Mouse (Mus musculus) kidney, adult 2 months (tissue): Measurements from ENCODE around the gene Crocc2. TPM values are rescaled to one million over a fixed set of nuclear protein-coding genes. Genes with fewer than 3 reads are reported as not detected.

Experiments
- DNase-seq: peaks from one replicate; pipeline ENCODE4 v3.0.0; 2021
- H3K27ac ChIP-seq: fragments of 200-500 bp; 2 replicates; pipeline ENCODE4 v1.5.1; 2012; ENCODE audit warnings: low read depth, low read length, control low read depth, inconsistent platforms; ENCODE audit not compliant: insufficient read depth
- H3K27me3 ChIP-seq: fragments of 200-500 bp; replicated peaks from 2 replicates; pipeline ENCODE4 v1.6.1; 2012; ENCODE audit warnings: mild to moderate bottlenecking, moderate library complexity, low read length, inconsistent platforms; ENCODE audit not compliant: control insufficient read depth, insufficient read depth
- H3K36me3 ChIP-seq: fragments of 200-500 bp; 2 replicates; pipeline ENCODE4 v1.6.1; 2012; ENCODE audit warnings: mild to moderate bottlenecking, moderate library complexity, low read length, inconsistent platforms; ENCODE audit not compliant: control insufficient read depth, insufficient read depth
- H3K4me1 ChIP-seq: fragments of 200-500 bp; 2 replicates; pipeline ENCODE4 v1.6.1; 2011; ENCODE audit warnings: low read length; ENCODE audit not compliant: control insufficient read depth, insufficient read depth
- H3K4me3 ChIP-seq: fragments of 200-500 bp; 2 replicates; pipeline ENCODE4 v1.5.1; 2011; ENCODE audit warnings: mild to moderate bottlenecking, low read depth, low read length, control low read depth; ENCODE audit not compliant: insufficient read depth
- CTCF ChIP-seq: fragments of 200-500 bp; conservative IDR thresholded peaks from 2 replicates; pipeline ENCODE4 v1.5.1; 2011; ENCODE audit warnings: low read depth, mild to moderate bottlenecking, control low read depth, low read length, moderate library complexity, mixed read lengths; ENCODE audit not compliant: insufficient read depth, insufficient read length
- POLR2A ChIP-seq: fragments of 200-500 bp; IDR thresholded peaks from one replicate; pipeline ENCODE4 v1.6.1; 2011; ENCODE audit warnings: low read depth, low read length, control low read depth
- WGBS: fragments of 180-500 bp; shearing (Covaris S2); methylation state at CpG from one replicate; pipeline ENCODE4 v1.1.7; 2018; 5-methylcytosine and 5-hydroxymethylcytosine counted together
- polyA plus RNA-seq: library from polyadenylated mRNA; depleted of rRNA; stranded (reverse); fragments of >200 nt; gene quantifications from 2 replicates; pipeline ENCODE4 v1.2.3, GENCODE M21; 2012

Crocc2 gene
- polyA plus RNA-seq, 1 experiment = 0.03 TPM

DNA sequence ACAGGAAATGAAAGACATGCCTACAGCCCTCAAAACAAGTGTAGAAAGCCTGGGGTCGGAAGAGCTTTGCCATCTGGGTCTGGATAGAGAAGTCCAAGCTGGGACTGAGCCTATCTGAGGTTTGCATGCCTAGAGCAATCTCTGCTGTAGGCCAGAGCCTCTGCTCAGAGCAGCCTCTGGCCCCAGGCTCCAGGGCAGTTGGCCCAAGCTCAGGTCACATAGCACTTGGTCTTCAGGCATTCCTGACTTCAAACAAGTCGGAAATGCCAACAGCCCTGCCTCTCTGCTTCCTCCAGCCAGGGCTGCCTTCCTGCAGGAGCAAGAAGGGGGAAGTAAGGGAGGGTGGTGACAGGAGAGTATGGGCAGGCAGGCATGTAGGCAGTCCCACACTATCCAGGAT lies 77.4 kb downstream of the Crocc2 start:
- Histone ChIP-seq H3K36me3 (no peaks in the 10 kb centered on the region), H3K27ac (peak overlapping the region; percentile 20; the same call in 1 of the 2 replicates), H3K4me1 (peaks cover 9% of the 10 kb centered on the region), H3K27me3 (no peaks in the 10 kb centered on the region), H3K4me3 (no peak overlapping the region)
- peak; percentile 58 for DNase-seq
- 47% methylated on average over 2 of the region's 2 CpGs for WGBS
- TF ChIP-seq POLR2A (no peak), CTCF (no peak)

DNA sequence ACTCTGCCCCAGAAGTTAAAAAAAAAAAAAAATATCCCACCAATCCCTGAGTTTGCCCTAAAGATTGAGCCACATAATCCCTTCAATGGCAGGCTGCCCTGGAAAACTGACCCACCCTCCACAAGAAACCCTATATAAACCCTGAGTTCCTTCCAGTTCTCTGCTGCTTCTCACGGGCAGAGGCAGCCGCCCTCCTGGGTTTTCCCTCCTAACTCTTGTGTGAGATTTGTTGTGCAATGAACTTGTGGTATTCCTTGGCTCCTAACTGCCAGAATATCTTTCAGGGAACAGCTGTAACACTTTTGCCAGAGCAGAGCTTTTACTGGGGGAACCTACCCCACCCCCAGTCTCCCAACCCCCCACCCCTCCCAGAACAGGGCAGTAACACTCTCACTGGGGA lies 84.1 kb downstream of the Crocc2 start:
- H3K36me3 ChIP-seq = no peaks in the 10 kb centered on the region
- H3K4me3 ChIP-seq = no peak overlapping the region
- DNase-seq = no peak
- 0 out of 2 replicates have a peak, but pooled peaks cover 2% of the 10 kb centered on the region for H3K4me1 ChIP-seq
- no peaks in the 10 kb centered on the region for H3K27me3 ChIP-seq
- WGBS = 60% methylated on average over 2 of the region's 2 CpGs
- TF ChIP-seq CTCF (no peak), POLR2A (no peak)
- no peak overlapping the region for H3K27ac ChIP-seq

DNA sequence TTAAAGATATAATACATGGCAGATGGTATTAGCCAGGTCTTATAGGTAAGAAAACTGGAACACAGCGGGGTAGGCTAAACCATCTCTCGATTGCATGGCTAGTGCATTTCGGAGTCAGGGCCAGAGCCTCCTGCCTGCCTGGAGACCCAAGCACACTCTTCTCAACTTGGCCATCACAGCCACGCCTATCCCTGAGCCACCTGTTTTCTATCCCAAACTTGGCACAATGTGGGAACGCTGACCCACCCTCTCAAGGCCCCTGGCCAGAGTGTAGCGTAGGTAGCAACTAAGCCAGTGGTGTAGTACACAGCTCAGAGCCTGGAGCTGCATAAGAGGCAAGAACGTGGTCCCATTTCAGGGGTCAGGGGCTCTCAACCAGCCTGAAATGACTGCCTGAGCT lies 87.2 kb downstream of the Crocc2 start:
- DNase-seq = no peak
- 92% methylated on average over 7 of the region's 7 CpGs for WGBS
- no peak for TF ChIP-seq POLR2A
- no peak for TF ChIP-seq CTCF
- Histone ChIP-seq H3K36me3 (no peaks in the 10 kb centered on the region), H3K4me1 (0 out of 2 replicates have a peak, but pooled peaks cover 2% of the 10 kb centered on the region), H3K27ac (no peak overlapping the region), H3K27me3 (no peaks in the 10 kb centered on the region), H3K4me3 (no peak overlapping the region)

DNA sequence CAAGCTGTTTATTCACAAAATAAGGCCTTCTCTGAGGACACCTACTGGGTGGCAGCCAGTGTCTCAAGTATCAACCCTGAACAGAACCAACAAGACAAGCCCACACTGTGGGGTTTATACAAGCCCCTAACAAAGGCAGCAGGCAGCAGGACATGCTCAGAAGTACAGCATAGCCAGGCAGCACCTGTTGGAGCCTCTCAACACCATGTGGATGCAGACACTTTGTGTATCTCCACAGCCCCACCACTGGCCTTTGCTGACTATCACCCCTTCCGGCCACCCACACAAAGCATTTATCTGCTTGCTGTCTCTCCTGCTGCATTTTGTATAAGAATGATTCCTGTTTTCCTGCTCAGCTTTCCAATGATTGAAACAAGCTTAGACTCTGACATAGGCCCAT lies 89.0 kb downstream of the Crocc2 start:
- Histone ChIP-seq H3K27me3 (no peaks in the 10 kb centered on the region), H3K4me1 (0 out of 2 replicates have a peak, but pooled peaks cover 2% of the 10 kb centered on the region), H3K27ac (no peak overlapping the region), H3K4me3 (no peak overlapping the region), H3K36me3 (no peaks in the 10 kb centered on the region)
- TF ChIP-seq POLR2A = no peak
- no peak for TF ChIP-seq CTCF
- DNase-seq = no peak
- WGBS = 89% methylated on average over 1 of the region's 1 CpGs

DNA sequence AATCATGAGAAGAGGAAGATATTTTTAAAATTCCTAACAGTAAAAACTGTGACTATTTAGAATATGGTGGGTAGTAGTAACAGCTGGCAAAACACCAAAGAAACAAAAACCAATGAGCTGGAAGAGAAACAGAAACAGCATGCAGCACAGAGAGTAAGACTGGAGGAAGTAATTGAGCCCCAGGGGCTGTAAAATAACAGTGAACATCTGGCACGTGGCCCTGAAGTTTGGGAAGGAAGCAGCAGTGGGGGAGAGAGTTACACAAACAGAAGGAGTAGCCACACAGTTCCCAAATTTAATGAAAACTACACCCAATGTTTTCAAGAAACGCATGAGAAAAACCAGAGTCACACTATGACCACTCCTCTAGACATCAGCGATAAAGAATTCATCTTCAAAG lies 98.7 kb downstream of the Crocc2 start:
- TF ChIP-seq POLR2A = no peak
- TF ChIP-seq CTCF = no peak
- Histone ChIP-seq H3K27me3 (no peaks in the 10 kb centered on the region), H3K4me1 (no peaks in the 10 kb centered on the region), H3K4me3 (no peak overlapping the region), H3K27ac (no peak overlapping the region), H3K36me3 (no peaks in the 10 kb centered on the region)
- WGBS = 28% methylated on average over 3 of the region's 3 CpGs
- DNase-seq = peak; percentile 23

DNA sequence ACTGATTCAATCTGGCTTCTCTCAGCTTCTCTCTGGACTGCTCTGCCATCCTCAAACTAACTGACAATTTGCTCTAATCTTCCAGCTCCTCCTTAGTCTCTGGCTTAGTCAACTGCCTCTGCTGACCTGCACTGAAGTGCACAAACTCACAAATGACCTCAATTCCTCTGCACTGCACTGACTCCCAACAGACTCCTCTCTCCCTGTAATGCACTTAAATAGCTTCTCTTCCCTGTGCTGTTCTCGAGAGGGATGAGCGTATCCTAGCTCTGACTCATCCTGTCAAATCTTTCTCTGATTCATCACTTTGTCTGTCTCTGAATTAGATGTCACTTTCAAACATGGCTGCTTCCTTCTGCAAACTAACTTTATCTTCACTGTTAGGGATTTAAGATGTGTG lies 99.7 kb downstream of the Crocc2 start:
- no peak for TF ChIP-seq CTCF
- TF ChIP-seq POLR2A = no peak
- Histone ChIP-seq H3K27me3 (no peaks in the 10 kb centered on the region), H3K27ac (no peak overlapping the region), H3K36me3 (no peaks in the 10 kb centered on the region), H3K4me1 (no peaks in the 10 kb centered on the region), H3K4me3 (no peak overlapping the region)
- no peak for DNase-seq
- 89% methylated on average over 2 of the region's 2 CpGs for WGBS

DNA sequence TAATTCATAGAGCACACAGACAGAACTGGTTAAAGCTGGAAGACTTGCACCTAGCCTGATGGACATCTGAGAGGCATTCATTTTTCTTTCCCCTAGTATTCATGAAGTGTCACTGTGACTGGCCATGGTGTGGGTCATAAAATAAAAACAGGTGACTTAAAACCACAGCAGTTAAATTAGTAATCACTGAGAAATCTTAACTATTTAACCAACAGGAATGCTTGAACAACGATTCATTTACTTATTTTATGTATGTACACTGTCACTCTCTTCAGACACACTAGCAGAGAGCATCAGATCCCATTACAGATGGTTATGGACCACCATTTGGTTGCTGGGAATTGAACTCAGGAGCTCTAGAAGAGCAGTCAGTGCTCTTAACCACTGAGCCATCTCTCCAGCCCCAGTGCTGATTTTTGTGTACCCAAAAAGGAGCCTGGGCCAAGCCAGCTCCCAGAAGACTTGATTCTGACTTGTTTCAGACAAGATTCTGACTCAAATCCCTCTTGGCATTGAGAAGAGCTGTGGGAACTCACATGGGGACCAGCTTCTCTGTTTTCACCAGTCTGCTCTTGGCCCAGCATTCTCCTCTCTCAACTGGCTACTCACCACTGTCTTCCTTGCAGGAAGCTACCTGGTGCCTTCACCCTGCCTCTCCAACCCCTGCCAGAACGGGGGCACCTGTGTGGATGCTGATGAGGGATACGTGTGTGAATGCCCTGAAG lies 102.2 kb downstream of the Crocc2 start:
- TF ChIP-seq POLR2A (no peak), CTCF (no peak)
- DNase-seq = no peak
- no peaks in the 10 kb centered on the region for H3K36me3 ChIP-seq
- WGBS = 74% methylated on average over 3 of the region's 3 CpGs
- H3K27me3 ChIP-seq = no peaks in the 10 kb centered on the region
- H3K27ac ChIP-seq = no peak overlapping the region
- no peak overlapping the region for H3K4me3 ChIP-seq
- H3K4me1 ChIP-seq = no peaks in the 10 kb centered on the region
